Mouse (Mus musculus) regulatory T cell (primary cell): ENCODE results near the gene Syt8.

Experiments used
- in situ Hi-C: fragments of 300-600 bp; cut with MboI, MseI; formaldehyde crosslinking; loops from one replicate; pipeline ENCODE4 v1.15.1; 2025; ENCODE audit warnings: high pct_unique_total_duplicates

Syt8 gene

GRCm38 (mm10) chr7:142408686-142409085 lies 26.0 kb upstream of the Syt8 start:
- in situ Hi-C loops = no loop called here

GRCm38 (mm10) chr7:142409603-142410002 lies 25.0 kb upstream of the Syt8 start:
- in situ Hi-C loops = no loop called here

GRCm38 (mm10) chr7:142413285-142413684 lies 21.4 kb upstream of the Syt8 start:
- in situ Hi-C loops = no loop called here

- in situ Hi-C loops = no loop called here
Measured at GRCm38 (mm10) chr7:142415314-142415713, 19.3 kb upstream of the Syt8 start.

- in situ Hi-C loops = no loop called here
Measured at GRCm38 (mm10) chr7:142416225-142416624, 18.4 kb upstream of the Syt8 start.

- in situ Hi-C loops = no loop called here
Measured at GRCm38 (mm10) chr7:142418027-142418426, 16.6 kb upstream of the Syt8 start.

GRCm38 (mm10) chr7:142418679-142419078 lies 16.0 kb upstream of the Syt8 start:
- in situ Hi-C loops = no loop called here

- in situ Hi-C loops = no loop called here
Measured at GRCm38 (mm10) chr7:142419887-142420286, 14.8 kb upstream of the Syt8 start.

- in situ Hi-C loops = no loop called here
Measured at GRCm38 (mm10) chr7:142421826-142422225, 12.8 kb upstream of the Syt8 start.

GRCm38 (mm10) chr7:142425641-142426213 lies 8.9 kb upstream of the Syt8 start:
- in situ Hi-C loops = no loop called here

- in situ Hi-C loops = no loop called here
Measured at GRCm38 (mm10) chr7:142428213-142428612, 6.4 kb upstream of the Syt8 start.

- in situ Hi-C loops = loop anchor here (5.0 kb wide), 1 partner anchor 93 kb away; no protein-coding TSS in a partner anchor
Measured at GRCm38 (mm10) chr7:142430160-142430678, 4.4 kb upstream of the Syt8 start.

GRCm38 (mm10) chr7:142431106-142431505 lies 3.5 kb upstream of the Syt8 start:
- in situ Hi-C loops = loop anchor here (5.0 kb wide), 1 partner anchor 94 kb away; no protein-coding TSS in a partner anchor

- in situ Hi-C loops = loop anchor here (5.0 kb wide), 1 partner anchor 96 kb away; no protein-coding TSS in a partner anchor
Measured at GRCm38 (mm10) chr7:142433623-142434022, 1.0 kb upstream of the Syt8 start.

GRCm38 (mm10) chr7:142435524-142435923 lies 874 bp downstream of the Syt8 start:
- in situ Hi-C loops = no loop called here

- in situ Hi-C loops = no loop called here
Measured at GRCm38 (mm10) chr7:142437324-142437723, 2.7 kb downstream of the Syt8 start.

- in situ Hi-C loops = loop anchor here (5.0 kb wide), 2 partner anchors 57 to 237 kb away; partner anchors contain the start of gene Tnnt3
Measured at GRCm38 (mm10) chr7:142439966-142440365, 5.3 kb downstream of the Syt8 start.

- in situ Hi-C loops = loop anchor here (5.0 kb wide), 2 partner anchors 57 to 237 kb away; partner anchors contain the start of gene Tnnt3
Measured at GRCm38 (mm10) chr7:142440657-142441114, 6.0 kb downstream of the Syt8 start.

- in situ Hi-C loops = loop anchor here (5.0 kb wide), 2 partner anchors 56 to 236 kb away; partner anchors contain the start of gene Tnnt3
Measured at GRCm38 (mm10) chr7:142441585-142441984, 6.9 kb downstream of the Syt8 start, which contains the start of gene Tnni2. Tnni2 (plus strand) TSS chr7:142441808.

GRCm38 (mm10) chr7:142442081-142442907 lies 7.6 kb downstream of the Syt8 start:
- in situ Hi-C loops = loop anchor here (5.0 kb wide), 2 partner anchors 55 to 235 kb away; partner anchors contain the start of gene Tnnt3

GRCm38 (mm10) chr7:142442908-142443420 lies 8.3 kb downstream of the Syt8 start:
- in situ Hi-C loops = loop anchor here (5.0 kb wide), 2 partner anchors 54 to 234 kb away; partner anchors contain the start of gene Tnnt3

GRCm38 (mm10) chr7:142443474-142443873 lies 8.8 kb downstream of the Syt8 start:
- in situ Hi-C loops = loop anchor here (5.0 kb wide), 2 partner anchors 54 to 234 kb away; partner anchors contain the start of gene Tnnt3
